Mouse (Mus musculus) spleen, adult 2 months (tissue): ENCODE results near the gene Kdm5c. TPM values are rescaled to one million over a fixed set of nuclear protein-coding genes. Genes with fewer than 3 reads are reported as not detected.
"Not testable (repeated sequence)": the region's sequence is repeated elsewhere in the genome, so short reads cannot be mapped to it uniquely, and the experiment has no call there.

ENCODE experiments used
- DNase-seq, 2 experiments: peaks; one replicate each; pipeline versions ENCODE4 v3.0.0 to v3.0.0-alpha.2; 2012 to 2021; ENCODE audit warnings: low spot score in 2 of 2, low read depth in 1 of 2
- H3K27ac ChIP-seq: fragments of 200-500 bp; 2 replicates; pipeline ENCODE4 v1.5.1; 2012; ENCODE audit warnings: low read length, inconsistent platforms; ENCODE audit not compliant: insufficient read depth
- H3K27me3 ChIP-seq: fragments of 200-500 bp; 2 replicates; pipeline ENCODE4 v1.6.1; 2012; ENCODE audit warnings: mild to moderate bottlenecking, moderate library complexity, low read length, inconsistent platforms; ENCODE audit not compliant: control insufficient read depth, insufficient read depth
- H3K36me3 ChIP-seq: fragments of 200-500 bp; 2 replicates; pipeline ENCODE4 v1.6.1; 2012; ENCODE audit warnings: mild to moderate bottlenecking, low read length, inconsistent platforms; ENCODE audit not compliant: control insufficient read depth, insufficient read depth
- H3K4me1 ChIP-seq: fragments of 200-500 bp; 2 replicates; pipeline ENCODE4 v1.6.1; 2011; ENCODE audit warnings: inconsistent platforms; ENCODE audit not compliant: control insufficient read depth, insufficient read depth, insufficient read length
- H3K4me3 ChIP-seq: fragments of 200-500 bp; 2 replicates; pipeline ENCODE4 v1.5.1; 2011; ENCODE audit warnings: mild to moderate bottlenecking, inconsistent platforms; ENCODE audit not compliant: insufficient read depth, insufficient read length; ENCODE audit errors: extremely low read depth
- CTCF ChIP-seq: fragments of 200-500 bp; IDR thresholded peaks from 2 replicates; pipeline ENCODE4 v1.5.1; 2011; ENCODE audit warnings: mild to moderate bottlenecking, inconsistent platforms; ENCODE audit not compliant: insufficient read depth, insufficient read length, insufficient replicate concordance; ENCODE audit errors: extremely low read depth
- POLR2A ChIP-seq: fragments of 200-500 bp; IDR thresholded peaks from 2 replicates; pipeline ENCODE4 v1.6.1; 2011; ENCODE audit warnings: low read depth, low read length, inconsistent platforms
- WGBS: fragments of 180-500 bp; shearing (Covaris S2); methylation state at CpG from one replicate; pipeline ENCODE4 v1.1.7; 2018; 5-methylcytosine and 5-hydroxymethylcytosine counted together
- polyA plus RNA-seq: library from polyadenylated mRNA; depleted of rRNA; stranded (reverse); fragments of >200 nt; gene quantifications from 2 replicates; pipeline ENCODE4 v1.2.3, GENCODE M21; 2012

Gene Kdm5c
- polyA plus RNA-seq, 1 experiment = 55.1 TPM

GRCm38 (mm10) chrX:152234125-152234524 is 1.3 kb downstream of the Kdm5c start:
- Histone ChIP-seq H3K4me3 (peak overlapping the region; percentile 86), H3K27ac (no peak overlapping the region), H3K27me3 (no peaks in the 10 kb centered on the region), H3K4me1 (peaks cover 9% of the 10 kb centered on the region; the same call in 1 of the 2 replicates), H3K36me3 (peaks cover 3% of the 10 kb centered on the region; the same call in 1 of the 2 replicates)
- TF ChIP-seq CTCF (no peak), POLR2A (no peak)
- 15% methylated on average over 3 of the region's 3 CpGs for WGBS
- no peak for DNase-seq

DNA sequence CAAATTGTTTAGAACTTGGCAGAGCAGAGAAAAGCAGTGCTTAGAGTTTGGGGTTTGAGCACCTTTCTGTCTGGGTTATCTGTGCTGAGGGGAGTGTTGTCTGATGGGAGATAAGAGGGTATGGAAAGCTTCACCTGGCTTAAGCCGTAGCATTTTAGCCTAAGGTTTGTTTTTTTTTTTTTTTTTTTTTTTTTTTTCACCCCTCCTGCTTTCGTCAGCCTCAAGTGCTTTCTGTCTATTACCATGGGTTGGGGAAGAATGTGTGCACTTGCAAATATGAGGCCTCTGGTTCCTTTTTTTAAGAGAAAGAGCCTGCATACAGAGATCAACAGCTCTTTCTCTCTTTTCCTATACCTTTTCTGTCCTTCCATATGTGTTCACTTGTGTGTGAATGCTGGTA is 2.9 kb downstream of the Kdm5c start:
- Histone ChIP-seq H3K27me3 (no peaks in the 10 kb centered on the region), H3K4me3 (no peak overlapping the region), H3K36me3 (peaks cover 3% of the 10 kb centered on the region), H3K4me1 (peaks cover 9% of the 10 kb centered on the region; the same call in 1 of the 2 replicates), H3K27ac (no peak overlapping the region)
- no peak for TF ChIP-seq CTCF
- no peak for TF ChIP-seq POLR2A
- 61% methylated on average over 2 of the region's 2 CpGs for WGBS
- DNase-seq = no peak

- WGBS = 79% methylated on average over 6 of the region's 6 CpGs
- not testable (repeated sequence) for H3K4me3 ChIP-seq, H3K4me1 ChIP-seq, H3K27me3 ChIP-seq, H3K27ac ChIP-seq, DNase-seq
- H3K36me3 ChIP-seq = peaks cover 21% of the 10 kb centered on the region
These were observed 10.3 kb downstream of the Kdm5c start for GRCm38 (mm10) chrX:152243140-152243539.

DNA sequence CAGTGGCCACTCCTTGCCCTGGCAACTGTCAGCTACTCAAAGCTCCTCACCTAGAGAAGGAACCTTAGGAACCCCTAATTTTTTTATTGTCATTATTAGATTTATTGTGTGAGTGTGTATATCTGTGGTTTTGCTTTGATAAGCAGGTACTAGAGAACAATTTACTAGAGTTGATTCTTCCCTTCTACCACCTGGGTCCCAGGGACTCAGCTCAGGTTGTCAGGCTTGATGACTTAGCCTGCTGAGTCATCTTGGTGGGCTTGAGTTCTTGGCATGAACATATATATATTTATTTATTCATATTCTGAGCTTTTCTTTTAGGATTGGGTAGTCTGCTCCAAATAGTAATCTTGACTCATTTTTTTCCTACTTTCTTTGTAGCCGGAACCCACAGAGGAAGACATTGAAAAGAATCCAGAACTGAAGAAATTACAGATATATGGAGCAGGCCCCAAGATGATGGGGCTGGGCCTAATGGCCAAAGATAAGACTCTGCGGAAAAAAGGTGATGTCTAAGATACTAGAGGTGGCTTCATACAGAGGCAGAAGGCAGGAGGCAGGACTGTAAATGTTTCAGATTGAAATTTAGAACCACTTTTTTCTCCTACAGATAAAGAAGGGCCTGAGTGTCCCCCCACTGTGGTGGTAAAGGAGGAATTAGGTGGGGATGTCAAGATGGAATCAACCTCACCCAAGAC is 11.8 kb downstream of the Kdm5c start:
- Histone ChIP-seq H3K27me3 (no peaks in the 10 kb centered on the region), H3K27ac (no peak overlapping the region), H3K36me3 (peaks cover 20% of the 10 kb centered on the region), H3K4me3 (no peak overlapping the region), H3K4me1 (no peaks in the 10 kb centered on the region)
- no peak for TF ChIP-seq CTCF
- no peak for TF ChIP-seq POLR2A
- WGBS = 90% methylated on average over 2 of the region's 2 CpGs
- no peak for DNase-seq

DNA sequence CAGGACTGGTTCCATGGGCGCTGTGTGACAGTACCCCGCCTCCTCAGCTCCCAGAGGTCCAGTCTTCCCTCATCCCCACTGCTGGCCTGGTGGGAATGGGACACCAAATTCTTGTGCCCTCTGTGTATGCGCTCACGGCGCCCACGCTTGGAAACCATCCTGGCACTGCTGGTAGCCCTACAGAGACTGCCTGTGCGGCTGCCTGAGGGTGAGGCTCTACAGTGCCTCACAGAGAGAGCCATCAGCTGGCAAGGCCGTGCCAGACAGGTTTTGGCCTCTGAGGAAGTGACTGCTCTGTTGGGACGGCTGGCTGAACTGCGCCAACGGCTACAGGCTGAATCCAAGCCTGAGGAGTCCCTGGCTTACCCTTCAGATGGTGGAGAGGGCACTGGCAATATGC is 38.4 kb downstream of the Kdm5c start:
- no peaks in the 10 kb centered on the region for H3K27me3 ChIP-seq
- no peak overlapping the region for H3K4me3 ChIP-seq
- TF ChIP-seq CTCF (no peak), POLR2A (no peak)
- H3K4me1 ChIP-seq = no peaks in the 10 kb centered on the region
- no peak for DNase-seq
- peaks cover 44% of the 10 kb centered on the region for H3K36me3 ChIP-seq
- no peak overlapping the region for H3K27ac ChIP-seq
- WGBS = 92% methylated on average over 11 of the region's 11 CpGs

DNA sequence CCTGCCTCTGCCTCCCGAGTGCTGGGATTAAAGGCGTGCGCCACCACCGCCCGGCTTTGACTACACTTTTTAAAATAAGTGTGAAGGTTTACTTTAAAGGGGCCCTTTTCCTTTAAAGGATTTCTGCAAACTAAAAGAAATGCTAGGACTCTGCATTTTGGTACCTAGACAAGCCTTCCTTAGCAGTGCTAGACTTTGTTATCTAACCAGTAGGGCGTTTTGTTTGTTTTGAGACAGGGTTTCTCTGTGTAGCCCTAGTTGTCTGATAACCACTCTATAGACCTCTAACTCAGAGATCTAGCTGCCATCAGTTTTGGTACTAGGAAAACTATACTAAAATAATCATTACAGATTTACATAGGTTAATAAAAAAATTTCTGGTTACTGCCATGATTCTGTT is 46.6 kb downstream of the Kdm5c start:
- no peak overlapping the region for H3K27ac ChIP-seq
- no peaks in the 10 kb centered on the region for H3K4me1 ChIP-seq
- no peak for DNase-seq
- H3K27me3 ChIP-seq = no peaks in the 10 kb centered on the region
- 96% methylated on average over 6 of the region's 6 CpGs for WGBS
- H3K4me3 ChIP-seq = no peak overlapping the region
- TF ChIP-seq POLR2A = no peak
- TF ChIP-seq CTCF = no peak
- H3K36me3 ChIP-seq = no peaks in the 10 kb centered on the region

- Histone ChIP-seq H3K36me3 (no peaks in the 10 kb centered on the region), H3K27ac (no peak overlapping the region), H3K4me1 (no peaks in the 10 kb centered on the region), H3K4me3 (no peak overlapping the region), H3K27me3 (no peaks in the 10 kb centered on the region)
- TF ChIP-seq POLR2A = no peak
- WGBS = 54% methylated on average over 3 of the region's 3 CpGs
- DNase-seq = no peak
These were observed 51.9 kb downstream of the Kdm5c start for GRCm38 (mm10) chrX:152284746-152285145.

DNA sequence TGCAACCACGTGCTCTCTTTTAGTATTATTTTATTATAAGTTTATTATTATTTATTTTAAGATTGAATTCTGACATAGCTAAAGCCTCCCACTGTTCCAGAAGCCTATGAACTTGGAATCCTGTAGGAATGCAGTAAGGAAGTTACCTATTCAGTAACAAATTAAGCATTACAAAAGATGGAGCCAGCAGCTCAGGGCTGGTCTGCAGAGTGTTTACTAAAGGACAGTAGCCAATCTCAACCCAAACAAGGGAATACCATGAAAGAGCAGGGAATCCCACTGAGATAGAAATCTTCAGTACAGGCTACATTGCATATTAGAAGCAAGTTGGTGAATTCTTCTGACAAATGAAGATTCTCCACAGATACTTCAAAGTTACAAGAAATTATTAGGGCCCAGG is 54.2 kb downstream of the Kdm5c start:
- not testable (repeated sequence) for H3K36me3 ChIP-seq, H3K27me3 ChIP-seq, H3K27ac ChIP-seq, DNase-seq, H3K4me3 ChIP-seq, H3K4me1 ChIP-seq
- 75% methylated on average over 1 of the region's 1 CpGs for WGBS
